Mouse (Mus musculus): ENCODE results near the gene Crygf. TPM values are rescaled to one million over a fixed set of nuclear protein-coding genes. Genes with fewer than 3 reads are reported as not detected.
"Not testable (repeated sequence)": the region's sequence is repeated elsewhere in the genome, so short reads cannot be mapped to it uniquely, and the experiment has no call there.

The Crygf gene
- total RNA-seq (2022): not detected

GRCm38 (mm10) chr1:65926294-65926693 lies at the start of gene Crygf:
Gene Crygf, plus strand, starts transcription at chr1:65926520.
- no peak for DNase-seq (ENCODE audit: low spot score in 2 of 2)

DNA sequence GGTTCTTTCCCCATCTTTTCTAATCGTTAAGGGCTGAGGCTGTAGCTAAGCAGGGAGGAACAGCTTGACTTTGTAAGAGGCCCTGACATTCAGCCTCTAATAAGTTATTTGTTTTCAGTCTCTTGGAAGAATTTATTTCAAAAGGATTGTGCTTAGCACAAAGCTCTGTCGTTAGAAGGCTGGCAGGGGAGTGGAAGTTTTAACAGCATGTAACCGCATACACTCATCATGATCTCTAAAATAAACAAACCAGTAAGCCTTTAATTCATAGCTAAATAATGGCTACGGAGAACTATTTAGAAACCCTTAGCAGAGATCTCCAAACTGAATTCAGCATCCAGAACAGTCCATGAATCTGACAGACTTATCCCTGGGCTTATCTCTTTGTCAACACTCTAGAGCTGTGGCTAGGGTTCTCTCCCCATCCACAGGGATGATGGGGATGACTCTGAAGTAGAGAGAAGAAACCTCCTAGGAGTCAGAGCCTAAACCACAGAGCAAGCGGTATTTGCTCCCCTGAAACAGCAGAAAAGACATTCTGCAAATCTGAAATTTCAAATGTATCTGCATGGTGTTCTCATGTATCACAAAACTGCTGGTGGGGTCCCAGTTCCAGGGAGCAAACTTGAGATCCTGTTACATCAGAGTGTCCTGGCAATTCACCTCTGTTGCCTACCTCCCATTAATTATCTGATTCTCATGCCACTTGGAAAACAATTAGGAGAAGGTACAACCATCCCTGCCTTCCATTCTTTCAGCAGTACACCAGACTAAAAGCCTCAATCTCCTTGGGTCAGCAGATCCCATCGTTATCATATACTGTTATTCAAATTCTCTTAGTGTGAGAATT lies 734 bp upstream of the Crygf start:
- no peak for DNase-seq (ENCODE audit: low spot score in 2 of 2)

DNA sequence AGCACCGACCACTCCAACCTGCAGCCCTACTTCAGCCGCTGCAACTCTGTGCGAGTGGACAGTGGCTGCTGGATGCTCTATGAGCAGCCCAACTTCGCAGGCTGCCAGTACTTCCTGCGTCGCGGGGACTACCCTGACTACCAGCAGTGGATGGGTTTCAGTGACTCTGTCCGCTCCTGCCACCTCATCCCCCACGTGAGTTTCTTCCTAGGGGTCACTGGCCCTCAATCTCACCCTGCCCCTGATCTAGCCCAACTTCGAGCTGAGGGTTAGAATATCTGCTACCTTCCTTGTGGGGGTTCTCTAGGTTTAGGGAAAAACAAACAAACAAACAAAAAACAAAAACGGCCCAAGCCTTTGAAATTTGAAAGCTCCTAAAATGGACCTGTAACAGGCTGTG lies 376 bp downstream of the Crygf start:
- not testable (repeated sequence) for DNase-seq (ENCODE audit: low spot score in 2 of 2)

DNA sequence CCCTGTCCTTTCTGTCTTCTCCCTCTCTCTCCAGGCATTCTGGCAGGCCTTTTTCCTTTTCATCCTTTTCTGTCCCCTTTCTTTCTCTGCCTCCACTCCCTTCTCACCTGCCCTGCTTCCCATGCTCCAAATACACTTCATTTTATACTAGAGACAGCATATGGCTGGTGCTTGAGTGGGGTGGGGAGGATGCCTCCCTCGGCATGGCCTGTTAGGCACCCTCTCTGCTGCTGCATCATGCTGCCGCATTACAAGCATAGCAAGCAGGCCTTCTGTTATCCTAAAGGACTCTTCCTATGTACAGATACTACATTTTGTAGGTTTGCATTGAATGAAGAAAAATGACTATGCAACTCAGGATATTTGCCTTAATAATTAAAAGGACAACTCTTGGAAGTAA lies 3.7 kb downstream of the Crygf start:
- no peak for DNase-seq (ENCODE audit: low spot score in 2 of 2)

GRCm38 (mm10) chr1:65932091-65932812 lies 5.9 kb downstream of the Crygf start:
- no peak for DNase-seq (ENCODE audit: low spot score in 2 of 2)

Other genes starting within 250 kb of the Crygf start
- 1 to 10 TPM; 1.6 to 3.2 (median 2.1) TPM for gene Map2, start 248.8 kb downstream of the Crygf start, total RNA-seq (2022)